Mouse (Mus musculus) cerebellum, adult (tissue): ENCODE results near the gene Txnl4b.
A peak's percentile ranks its signal among the peaks of the same experiment; 100 is the strongest.

ENCODE experiments used
- ATAC-seq: cut with Nextera tagmentation; 2 replicates; pipeline ENCODE4 v1.9.2; 2017; ENCODE audit warnings: mild to moderate bottlenecking, moderate library complexity, mixed read lengths; ENCODE audit not compliant: insufficient number of reproducible peaks, low FRiP score, low TSS enrichment

Gene Txnl4b

GRCm38 (mm10) chr8:109565498-109566333 lies at the start of gene Txnl4b, which contains the start of gene Dhx38:
Txnl4b (plus strand) TSS chr8:109565892.
Dhx38 (minus strand) TSS chr8:109565861.
- peak; percentile 99 for ATAC-seq

- ATAC-seq, result no peak
Observed at GRCm38 (mm10) chr8:109524008-109524407, 41.7 kb upstream of the Txnl4b start.

GRCm38 (mm10) chr8:109535140-109535990 lies 30.3 kb upstream of the Txnl4b start:
- ATAC-seq, result no peak

GRCm38 (mm10) chr8:109536703-109537102 lies 29.0 kb upstream of the Txnl4b start:
- ATAC-seq, result peak; percentile 54; the same call in 1 of the 2 replicates

- ATAC-seq, result no peak
Observed at GRCm38 (mm10) chr8:109542165-109542564, 23.5 kb upstream of the Txnl4b start.

- no peak for ATAC-seq
Observed at GRCm38 (mm10) chr8:109542748-109543519, 22.8 kb upstream of the Txnl4b start.

GRCm38 (mm10) chr8:109544049-109544448 lies 21.6 kb upstream of the Txnl4b start:
- ATAC-seq, result no peak

GRCm38 (mm10) chr8:109551663-109552062 lies 14.0 kb upstream of the Txnl4b start:
- no peak for ATAC-seq

GRCm38 (mm10) chr8:109563881-109564280 lies 1.8 kb upstream of the Txnl4b start:
- no peak for ATAC-seq

- ATAC-seq, result no peak
Observed at GRCm38 (mm10) chr8:109564766-109565165, 926 bp upstream of the Txnl4b start.

GRCm38 (mm10) chr8:109571139-109571538 lies 5.4 kb downstream of the Txnl4b start:
- no peak for ATAC-seq

- no peak for ATAC-seq
Observed at GRCm38 (mm10) chr8:109576311-109576710, 10.6 kb downstream of the Txnl4b start.

GRCm38 (mm10) chr8:109578900-109579301 lies 13.2 kb downstream of the Txnl4b start, which contains the start of gene Hp:
Hp (minus strand) TSS chr8:109579172.
- ATAC-seq, result no peak

- no peak for ATAC-seq
Observed at GRCm38 (mm10) chr8:109584293-109584692, 18.6 kb downstream of the Txnl4b start.

GRCm38 (mm10) chr8:109584830-109585229 lies 19.1 kb downstream of the Txnl4b start:
- no peak for ATAC-seq

GRCm38 (mm10) chr8:109585652-109586051 lies 20.0 kb downstream of the Txnl4b start:
- ATAC-seq, result no peak

- ATAC-seq, result no peak
Observed at GRCm38 (mm10) chr8:109586972-109587504, 21.3 kb downstream of the Txnl4b start.

- ATAC-seq, result no peak
Observed at GRCm38 (mm10) chr8:109590901-109591300, 25.2 kb downstream of the Txnl4b start.

GRCm38 (mm10) chr8:109591367-109591766 lies 25.7 kb downstream of the Txnl4b start:
- no peak for ATAC-seq

GRCm38 (mm10) chr8:109592164-109592563 lies 26.5 kb downstream of the Txnl4b start:
- ATAC-seq, result no peak
